Comparison of ENCODE assay signal across 21 mouse cellular contexts in the genomic region with DNA sequence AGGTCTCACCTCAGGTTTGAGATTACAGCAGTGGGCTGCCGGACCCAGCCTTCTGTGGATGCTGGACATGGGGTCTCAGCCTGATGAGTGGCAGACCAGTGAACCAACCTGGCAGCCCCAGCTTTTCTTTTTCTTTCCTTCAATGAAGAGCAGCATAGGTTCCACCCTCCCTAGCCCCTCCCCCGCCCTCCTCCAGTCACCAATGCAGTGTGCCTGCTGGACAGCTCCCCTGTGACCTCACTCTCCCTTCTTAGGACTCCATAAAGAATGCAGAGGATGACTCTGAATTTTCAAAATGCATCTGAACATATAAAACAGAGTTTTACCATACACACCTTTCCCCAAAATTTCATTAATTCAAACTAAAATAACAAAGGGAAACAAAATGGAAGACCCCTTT. TPM values are rescaled to one million over a fixed set of nuclear protein-coding genes. Genes with fewer than 3 reads are reported as not detected.
DNase-seq lines count a peak whose midpoint lies in the region; ATAC-seq and TF ChIP-seq lines count a peak whose summit lies in the region.
"Had no signal": no experiment of that assay in that cellular context is flagged by ENCODE, and none has a peak within 500 bp of the region (broad histone marks: within the 10 kb centered on the region; RNA-seq: fewer than 3 reads in every experiment).

No protein-coding gene starts in this region.

- WGBS in hindbrain, embryonic 11.5 days, result 54% methylated on average over 2 of the region's 2 CpGs
- 53% methylated on average over 2 of the region's 2 CpGs for whole genome bisulfite sequencing in hindbrain, embryonic 16.5 days
- WGBS in lung, embryonic 14.5 days, result 35% methylated on average over 2 of the region's 2 CpGs
- 51% methylated on average over 2 of the region's 2 CpGs for WGBS in lung, postnatal 0 days

- H3K4me3 ChIP-seq in hindbrain, embryonic 11.5 days (ENCODE audit: low read depth, low read length), result no peak overlapping the region
- H3K4me3 ChIP-seq in hindbrain, embryonic 16.5 days (ENCODE audit: low read length), result no peak overlapping the region
- H3K4me3 ChIP-seq in lung, embryonic 14.5 days (ENCODE audit: low read depth, low read length), result no peak overlapping the region
- no peak overlapping the region for H3K4me3 ChIP-seq in lung, postnatal 0 days (ENCODE audit: low read depth, low read length)
- H3K4me3 ChIP-seq in myocyte, result no peak overlapping the region
- H3K4me3 ChIP-seq: erythroblast, embryonic 14.5 days; forebrain, embryonic 10.5 days; heart, embryonic 13.5 days had no signal

- peak; percentile 27 for DNase-seq in hindbrain, embryonic 11.5 days (ENCODE audit: low spot score)
- peak; percentile 48 for DNase-seq in lung, embryonic 14.5 days
- no peak for DNase-seq in lung, postnatal 0 days (ENCODE audit: low spot score)
- DNase-seq in embryo, embryonic 11 days, result peak; percentile 49
- no peak for DNase-seq in cerebellum, adult 9-11 months
- no peak for DNase-seq in layer of hippocampus, adult 18-20 months (ENCODE audit: low spot score in 2 of 2)
- DNase-seq: adrenal gland, postnatal 10 days; cerebellum, adult 11 months; cerebellum, adult 8-10 months; cerebellum, postnatal 25 days; gastrocnemius, postnatal 36 days; heart, adult 11 months; heart, postnatal 36 days had no signal

- no peak for TF ChIP-seq POLR2A in myocyte (IDR thresholded peaks at IDR 0.05; ENCODE audit: insufficient read length, low read depth)

- H3K4me1 ChIP-seq in hindbrain, embryonic 11.5 days (replicated peaks; ENCODE audit: control insufficient read depth, insufficient read depth, low read length), result 0 out of 2 replicates have a peak, but pooled peaks cover 3% of the 10 kb centered on the region
- H3K4me1 ChIP-seq in hindbrain, embryonic 16.5 days (ENCODE audit: control insufficient read depth, insufficient read depth, low read depth, low read length), result peaks cover 5% of the 10 kb centered on the region; the same call in 1 of the 2 replicates
- no peaks in the 10 kb centered on the region; the same call in 1 of the 2 replicates for H3K4me1 ChIP-seq in lung, embryonic 14.5 days (ENCODE audit: insufficient read depth)
- H3K4me1 ChIP-seq in lung, postnatal 0 days (ENCODE audit: insufficient read depth, low read depth, low read length), result no peaks in the 10 kb centered on the region
- H3K4me1 ChIP-seq: heart, embryonic 13.5 days had no signal

- no peaks in the 10 kb centered on the region for H3K27me3 ChIP-seq in hindbrain, embryonic 11.5 days (ENCODE audit: control insufficient read depth, insufficient read depth, low read length)
- no peaks in the 10 kb centered on the region for H3K27me3 ChIP-seq in hindbrain, embryonic 16.5 days (replicated peaks; ENCODE audit: control insufficient read depth, insufficient read depth, low read length)
- no peaks in the 10 kb centered on the region; the same call in 1 of the 2 replicates for H3K27me3 ChIP-seq in lung, embryonic 14.5 days (ENCODE audit: insufficient read depth, low read length)
- no peaks in the 10 kb centered on the region for H3K27me3 ChIP-seq in lung, postnatal 0 days (replicated peaks; ENCODE audit: insufficient read depth, low read length)
- H3K27me3 ChIP-seq in myocyte (ENCODE audit: control insufficient read depth, insufficient read depth, insufficient read length), result peaks cover 26% of the 10 kb centered on the region

- no peak overlapping the region for H3ac ChIP-seq in myocyte (ENCODE audit: control insufficient read depth, insufficient read length)

- no peak for TF ChIP-seq EP300 in lung, postnatal 0 days (IDR thresholded peaks at IDR 0.05)

- ATAC-seq in hindbrain, embryonic 11.5 days (ENCODE audit: low FRiP score), result no peak
- no peak for ATAC-seq in hindbrain, embryonic 16.5 days
- ATAC-seq in lung, embryonic 14.5 days (ENCODE audit: insufficient read depth), result no peak
- no peak for ATAC-seq in lung, postnatal 0 days
- ATAC-seq: forebrain, embryonic 14.5 days; intestine, postnatal 0 days had no signal

- no peaks in the 10 kb centered on the region for H3K9me3 ChIP-seq in hindbrain, embryonic 11.5 days (ENCODE audit: control insufficient read depth, low read length)
- H3K9me3 ChIP-seq in hindbrain, embryonic 16.5 days (ENCODE audit: control insufficient read depth, low read length), result no peaks in the 10 kb centered on the region
- no peaks in the 10 kb centered on the region for H3K9me3 ChIP-seq in lung, embryonic 14.5 days (ENCODE audit: low read depth, low read length)
- no peaks in the 10 kb centered on the region for H3K9me3 ChIP-seq in lung, postnatal 0 days (ENCODE audit: low read length)
- H3K9me3 ChIP-seq: forebrain, embryonic 10.5 days; heart, embryonic 13.5 days had no signal

- no peaks in the 10 kb centered on the region for H3K36me3 ChIP-seq in hindbrain, embryonic 11.5 days (ENCODE audit: control insufficient read depth, insufficient read depth, low read length)
- H3K36me3 ChIP-seq in hindbrain, embryonic 16.5 days (ENCODE audit: control insufficient read depth, insufficient read depth, low read length), result no peaks in the 10 kb centered on the region
- no peaks in the 10 kb centered on the region for H3K36me3 ChIP-seq in lung, embryonic 14.5 days (ENCODE audit: insufficient read depth)
- no peaks in the 10 kb centered on the region for H3K36me3 ChIP-seq in lung, postnatal 0 days (ENCODE audit: insufficient read depth, low read length)
- H3K36me3 ChIP-seq in myocyte (ENCODE audit: control insufficient read depth, insufficient read depth), result no peaks in the 10 kb centered on the region
- H3K36me3 ChIP-seq: forebrain, embryonic 10.5 days; heart, embryonic 13.5 days had no signal

- no peak for TF ChIP-seq CTCF in lung, embryonic 14.5 days (IDR thresholded peaks at IDR 0.05; ENCODE audit: low read depth)
- TF ChIP-seq CTCF in lung, postnatal 0 days (IDR thresholded peaks at IDR 0.05), result no peak

- H3K9ac ChIP-seq in hindbrain, embryonic 11.5 days (ENCODE audit: low read depth, low read length), result no peak overlapping the region
- no peak overlapping the region for H3K9ac ChIP-seq in hindbrain, embryonic 16.5 days (ENCODE audit: low read depth, low read length)
- no peak overlapping the region for H3K9ac ChIP-seq in lung, embryonic 14.5 days
- H3K9ac ChIP-seq in lung, postnatal 0 days (replicated peaks; ENCODE audit: low read depth), result no peak overlapping the region
- H3K9ac ChIP-seq: heart, embryonic 13.5 days; hindbrain, embryonic 14.5 days had no signal

- no peak overlapping the region for H3K4me2 ChIP-seq in hindbrain, embryonic 11.5 days (replicated peaks; ENCODE audit: low read depth, low read length)
- no peak overlapping the region for H3K4me2 ChIP-seq in hindbrain, embryonic 16.5 days (ENCODE audit: low read length)
- no peak overlapping the region for H3K4me2 ChIP-seq in lung, embryonic 14.5 days
- no peak overlapping the region for H3K4me2 ChIP-seq in lung, postnatal 0 days (replicated peaks; ENCODE audit: low read depth, low read length)
- no peak overlapping the region for H3K4me2 ChIP-seq in myocyte (ENCODE audit: low read depth)
- H3K4me2 ChIP-seq: heart, embryonic 13.5 days; hindbrain, embryonic 14.5 days had no signal

- H3K27ac ChIP-seq in hindbrain, embryonic 11.5 days (ENCODE audit: low read depth, low read length), result no peak overlapping the region
- H3K27ac ChIP-seq in hindbrain, embryonic 16.5 days (ENCODE audit: low read depth, low read length), result no peak overlapping the region
- H3K27ac ChIP-seq in lung, embryonic 14.5 days (ENCODE audit: low read depth), result no peak overlapping the region
- no peak overlapping the region for H3K27ac ChIP-seq in lung, postnatal 0 days (ENCODE audit: low read length)
- H3K27ac ChIP-seq: forebrain, embryonic 10.5 days; heart, embryonic 13.5 days; hindbrain, embryonic 14.5 days had no signal

- H3K79me2 ChIP-seq in myocyte (ENCODE audit: control insufficient read depth, insufficient read depth), result no peaks in the 10 kb centered on the region

TF ChIP-seq in myocyte, 11 proteins besides CTCF, POLR2A, EP300 and RAD21:
- TF ChIP-seq REST (IDR thresholded peaks at IDR 0.05; ENCODE audit: insufficient read depth, insufficient read length) (peak; percentile 70), SRF (IDR thresholded peaks at IDR 0.05; ENCODE audit: control insufficient read depth, insufficient read length, low read depth) (no peak), MAX (IDR thresholded peaks at IDR 0.05; ENCODE audit: low read depth) (no peak)

RNA-seq across cellular contexts. Expression of a gene that starts 33.1 kb away (rescaled TPM):
- polyA plus RNA-seq in hindbrain, embryonic 11.5 days (2014; fragmentation: Nextera tagmentation; extraction: Ambion mirVana), result 52.5 and 57.6 TPM in 2 replicates
- 42.7 and 46.8 TPM in 2 replicates for polyA plus RNA-seq in hindbrain, embryonic 16.5 days (2015; fragmentation: Nextera tagmentation; extraction: Ambion mirVana)
- polyA plus RNA-seq in lung, embryonic 14.5 days (2014; fragmentation: Nextera tagmentation; extraction: Ambion mirVana), result 53.1 and 53.2 TPM in 2 replicates
- 35.1 and 35.8 TPM in 2 replicates for polyA plus RNA-seq in lung, postnatal 0 days (2015; fragmentation: Nextera tagmentation; extraction: Ambion mirVana)
- polyA plus RNA-seq in myocyte (2012; fragmentation: generic; extraction: Trizol), result 46.3 TPM
- total RNA-seq in layer of hippocampus, adult 18-20 months (2021), result 10 to 100 TPM; 23.0 to 23.5 TPM

RNA-seq across cellular contexts. Expression of a gene that starts 33.8 kb away (rescaled TPM):
- polyA plus RNA-seq in hindbrain, embryonic 11.5 days (2014; fragmentation: Nextera tagmentation; extraction: Ambion mirVana), result 4.1 and 6.0 TPM in 2 replicates
- polyA plus RNA-seq in hindbrain, embryonic 16.5 days (2015; fragmentation: Nextera tagmentation; extraction: Ambion mirVana), result 11.8 and 15.5 TPM in 2 replicates
- 17.5 and 20.6 TPM in 2 replicates for polyA plus RNA-seq in lung, embryonic 14.5 days (2014; fragmentation: Nextera tagmentation; extraction: Ambion mirVana)
- 9.4 TPM in 2 replicates for polyA plus RNA-seq in lung, postnatal 0 days (2015; fragmentation: Nextera tagmentation; extraction: Ambion mirVana)
- polyA plus RNA-seq in myocyte (2012; fragmentation: generic; extraction: Trizol), result 58.2 TPM
- total RNA-seq in layer of hippocampus, adult 18-20 months (2021), result 10 to 100 TPM; 41.0 to 49.9 TPM
- polyA plus RNA-seq: erythroblast, embryonic 14.5 days had no signal

RNA-seq across cellular contexts. Expression of a gene that starts 52.4 kb away (rescaled TPM):
- 4.6 and 4.9 TPM in 2 replicates for polyA plus RNA-seq in hindbrain, embryonic 11.5 days (2014; fragmentation: Nextera tagmentation; extraction: Ambion mirVana)
- polyA plus RNA-seq in hindbrain, embryonic 16.5 days (2015; fragmentation: Nextera tagmentation; extraction: Ambion mirVana), result 3.0 and 3.6 TPM in 2 replicates
- polyA plus RNA-seq in lung, embryonic 14.5 days (2014; fragmentation: Nextera tagmentation; extraction: Ambion mirVana), result 2.7 and 3.5 TPM in 2 replicates
- 1.9 and 2.2 TPM in 2 replicates for polyA plus RNA-seq in lung, postnatal 0 days (2015; fragmentation: Nextera tagmentation; extraction: Ambion mirVana)
- 7.2 TPM for polyA plus RNA-seq in myocyte (2012; fragmentation: generic; extraction: Trizol)
- total RNA-seq in layer of hippocampus, adult 18-20 months (2021), result 10 to 100 TPM; 39.9 to 42.0 TPM

RNA-seq across cellular contexts. Expression of a gene that starts 52.7 kb away (rescaled TPM):
- 3.6 and 4.8 TPM in 2 replicates for polyA plus RNA-seq in hindbrain, embryonic 11.5 days (2014; fragmentation: Nextera tagmentation; extraction: Ambion mirVana)
- polyA plus RNA-seq in hindbrain, embryonic 16.5 days (2015; fragmentation: Nextera tagmentation; extraction: Ambion mirVana), result 2.7 and 3.4 TPM in 2 replicates
- polyA plus RNA-seq in lung, embryonic 14.5 days (2014; fragmentation: Nextera tagmentation; extraction: Ambion mirVana), result 0.28 and 0.54 TPM in 2 replicates
- polyA plus RNA-seq in lung, postnatal 0 days (2015; fragmentation: Nextera tagmentation; extraction: Ambion mirVana), result 2.1 and 2.8 TPM in 2 replicates
- polyA plus RNA-seq in myocyte (2012; fragmentation: generic; extraction: Trizol), result 0.38 TPM
- total RNA-seq in layer of hippocampus, adult 18-20 months (2021), result 1 to 10 TPM; 1.1 to 1.2 TPM

Comparison
In these comparisons a context has a peak if more than half of its experiments do, and no peak if none do; other contexts are left out.
1. DNase-seq: peak in hindbrain, embryonic 11.5 days (single experiment), lung, embryonic 14.5 days (single experiment) and embryo, embryonic 11 days (single experiment); none in lung, postnatal 0 days (single experiment), cerebellum, adult 9-11 months (single experiment) and layer of hippocampus, adult 18-20 months (0 of 2).